Mouse (Mus musculus): ENCODE measurements at regions not wholly inside any gene's neighbourhood (a gene's known extent, or its start where the extent isn't known, plus 50 kb on each side); places are given as distances from the start of the nearest gene placed in this dataset.

- ATAC-seq (ENCODE audit: insufficient read depth, low FRiP score, low TSS enrichment) (no peak), DNase-seq (ENCODE audit: low spot score) (no peak)
- H3K27me3 ChIP-seq (ENCODE audit: control insufficient read depth, insufficient read depth, low read length), result no peaks in the 10 kb centered on the region
- no peaks in the 10 kb centered on the region for H3K9me3 ChIP-seq (ENCODE audit: control insufficient read depth, low read length)
- H3K9ac ChIP-seq (ENCODE audit: low read length), result no peak overlapping the region
- H3K36me3 ChIP-seq (ENCODE audit: control insufficient read depth, insufficient read depth, low read length), result no peaks in the 10 kb centered on the region
- no peak overlapping the region for H3K4me3 ChIP-seq (ENCODE audit: low read depth, low read length)
- no peak overlapping the region for H3K27ac ChIP-seq (ENCODE audit: low read depth, low read length)
- H3K4me1 ChIP-seq (ENCODE audit: control insufficient read depth, insufficient read depth, low read length), result no peaks in the 10 kb centered on the region
- no peak overlapping the region for H3K4me2 ChIP-seq (ENCODE audit: low read depth)
- WGBS, result 76% methylated on average over 1 of the region's 1 CpGs
Observed at GRCm38 (mm10) chr13:25978648-25979047, 708.3 kb upstream of the Nrsn1 start.

- Histone ChIP-seq H3K36me3 (ENCODE audit: control insufficient read depth, insufficient read depth, low read length) (no peaks in the 10 kb centered on the region), H3K4me1 (ENCODE audit: control insufficient read depth, insufficient read depth, low read length) (no peaks in the 10 kb centered on the region), H3K4me3 (ENCODE audit: low read depth, low read length) (no peak overlapping the region), H3K9me3 (ENCODE audit: control insufficient read depth, low read length) (no peaks in the 10 kb centered on the region), H3K27me3 (ENCODE audit: control insufficient read depth, insufficient read depth, low read length) (no peaks in the 10 kb centered on the region), H3K27ac (ENCODE audit: low read depth, low read length) (no peak overlapping the region), H3K9ac (ENCODE audit: low read length) (no peak overlapping the region), H3K4me2 (ENCODE audit: low read depth) (no peak overlapping the region)
- DNase-seq (ENCODE audit: low spot score) (no peak), ATAC-seq (ENCODE audit: insufficient read depth, low FRiP score, low TSS enrichment) (no peak)
Observed at GRCm38 (mm10) chr13:25958592-25958991, 688.3 kb upstream of the Nrsn1 start.

- no peak for ATAC-seq (ENCODE audit: insufficient read depth, low FRiP score, low TSS enrichment)
- Histone ChIP-seq H3K27ac (ENCODE audit: low read depth, low read length) (no peak overlapping the region), H3K36me3 (ENCODE audit: control insufficient read depth, insufficient read depth, low read length) (no peaks in the 10 kb centered on the region), H3K4me2 (ENCODE audit: low read depth) (no peak overlapping the region), H3K4me3 (ENCODE audit: low read depth, low read length) (no peak overlapping the region), H3K9me3 (ENCODE audit: control insufficient read depth, low read length) (no peaks in the 10 kb centered on the region), H3K27me3 (ENCODE audit: control insufficient read depth, insufficient read depth, low read length) (no peaks in the 10 kb centered on the region), H3K4me1 (ENCODE audit: control insufficient read depth, insufficient read depth, low read length) (no peaks in the 10 kb centered on the region), H3K9ac (ENCODE audit: low read length) (no peak overlapping the region)
- 86% methylated on average over 4 of the region's 4 CpGs for WGBS
- no peak for DNase-seq (ENCODE audit: low spot score)
Observed at GRCm38 (mm10) chr13:25958153-25958466, 687.8 kb upstream of the Nrsn1 start.

- no peaks in the 10 kb centered on the region for H3K27me3 ChIP-seq (ENCODE audit: control insufficient read depth, insufficient read depth, low read length)
- H3K4me1 ChIP-seq (ENCODE audit: control insufficient read depth, insufficient read depth, low read length), result no peaks in the 10 kb centered on the region
- H3K27ac ChIP-seq (ENCODE audit: low read depth, low read length), result no peak overlapping the region
- H3K4me2 ChIP-seq (ENCODE audit: low read depth), result no peak overlapping the region
- ATAC-seq (ENCODE audit: insufficient read depth, low FRiP score, low TSS enrichment) (no peak), DNase-seq (ENCODE audit: low spot score) (no peak)
- 78% methylated on average over 4 of the region's 4 CpGs for WGBS
- H3K9me3 ChIP-seq (ENCODE audit: control insufficient read depth, low read length), result no peaks in the 10 kb centered on the region
- no peaks in the 10 kb centered on the region for H3K36me3 ChIP-seq (ENCODE audit: control insufficient read depth, insufficient read depth, low read length)
- no peak overlapping the region for H3K9ac ChIP-seq (ENCODE audit: low read length)
- no peak overlapping the region for H3K4me3 ChIP-seq (ENCODE audit: low read depth, low read length)
Observed at GRCm38 (mm10) chr13:25957451-25958152, 687.3 kb upstream of the Nrsn1 start.

- Histone ChIP-seq H3K27me3 (ENCODE audit: control insufficient read depth, insufficient read depth, low read length) (no peaks in the 10 kb centered on the region), H3K27ac (ENCODE audit: low read depth, low read length) (no peak overlapping the region), H3K9me3 (ENCODE audit: control insufficient read depth, low read length) (no peaks in the 10 kb centered on the region), H3K36me3 (ENCODE audit: control insufficient read depth, insufficient read depth, low read length) (no peaks in the 10 kb centered on the region), H3K9ac (ENCODE audit: low read length) (no peak overlapping the region), H3K4me1 (ENCODE audit: control insufficient read depth, insufficient read depth, low read length) (peaks cover 7% of the 10 kb centered on the region), H3K4me3 (ENCODE audit: low read depth, low read length) (no peak overlapping the region), H3K4me2 (ENCODE audit: low read depth) (no peak overlapping the region)
- DNase-seq (ENCODE audit: low spot score) (no peak), ATAC-seq (ENCODE audit: insufficient read depth, low FRiP score, low TSS enrichment) (no peak)
- 82% methylated on average over 1 of the region's 1 CpGs for WGBS
Observed at GRCm38 (mm10) chr13:25937631-25938030, 667.3 kb upstream of the Nrsn1 start.

- ATAC-seq (ENCODE audit: insufficient read depth, low FRiP score, low TSS enrichment), result no peak
- WGBS, result 41% methylated on average over 3 of the region's 3 CpGs
- Histone ChIP-seq H3K9ac (ENCODE audit: low read length) (no peak overlapping the region), H3K27me3 (ENCODE audit: control insufficient read depth, insufficient read depth, low read length) (no peaks in the 10 kb centered on the region), H3K4me2 (ENCODE audit: low read depth) (no peak overlapping the region), H3K9me3 (ENCODE audit: control insufficient read depth, low read length) (no peaks in the 10 kb centered on the region), H3K27ac (ENCODE audit: low read depth, low read length) (peak overlapping the region; percentile 34; the same call in 1 of the 2 replicates), H3K4me1 (ENCODE audit: control insufficient read depth, insufficient read depth, low read length) (peaks cover 9% of the 10 kb centered on the region), H3K36me3 (ENCODE audit: control insufficient read depth, insufficient read depth, low read length) (no peaks in the 10 kb centered on the region), H3K4me3 (ENCODE audit: low read depth, low read length) (no peak overlapping the region)
- peak; percentile 13 for DNase-seq (ENCODE audit: low spot score)
Observed at GRCm38 (mm10) chr13:25933783-25934182, 663.5 kb upstream of the Nrsn1 start.

GRCm38 (mm10) chr13:25933246-25933645 is 662.9 kb upstream of the Nrsn1 start:
- no peaks in the 10 kb centered on the region for H3K27me3 ChIP-seq (ENCODE audit: control insufficient read depth, insufficient read depth, low read length)
- H3K9me3 ChIP-seq (ENCODE audit: control insufficient read depth, low read length), result no peaks in the 10 kb centered on the region
- no peak overlapping the region for H3K4me3 ChIP-seq (ENCODE audit: low read depth, low read length)
- no peak overlapping the region; the same call in 1 of the 2 replicates for H3K9ac ChIP-seq (ENCODE audit: low read length)
- 50% methylated on average over 3 of the region's 3 CpGs for WGBS
- peak; percentile 14 for DNase-seq (ENCODE audit: low spot score)
- no peak for ATAC-seq (ENCODE audit: insufficient read depth, low FRiP score, low TSS enrichment)
- peak overlapping the region; percentile 34; the same call in 1 of the 2 replicates for H3K27ac ChIP-seq (ENCODE audit: low read depth, low read length)
- no peak overlapping the region for H3K4me2 ChIP-seq (ENCODE audit: low read depth)
- peaks cover 9% of the 10 kb centered on the region for H3K4me1 ChIP-seq (ENCODE audit: control insufficient read depth, insufficient read depth, low read length)
- H3K36me3 ChIP-seq (ENCODE audit: control insufficient read depth, insufficient read depth, low read length), result no peaks in the 10 kb centered on the region

- ATAC-seq (ENCODE audit: insufficient read depth, low FRiP score, low TSS enrichment) (peak; percentile 85), DNase-seq (ENCODE audit: low spot score) (peak; percentile 76)
- H3K9ac ChIP-seq (ENCODE audit: low read length), result no peak overlapping the region
- no peaks in the 10 kb centered on the region for H3K36me3 ChIP-seq (ENCODE audit: control insufficient read depth, insufficient read depth, low read length)
- no peak overlapping the region for H3K27ac ChIP-seq (ENCODE audit: low read depth, low read length)
- H3K4me2 ChIP-seq (ENCODE audit: low read depth), result no peak overlapping the region
- no peak overlapping the region for H3K4me3 ChIP-seq (ENCODE audit: low read depth, low read length)
- H3K9me3 ChIP-seq (ENCODE audit: control insufficient read depth, low read length), result no peaks in the 10 kb centered on the region
- 0% methylated on average over 1 of the region's 1 CpGs for WGBS
- H3K4me1 ChIP-seq (ENCODE audit: control insufficient read depth, insufficient read depth, low read length), result peaks cover 9% of the 10 kb centered on the region
- no peaks in the 10 kb centered on the region for H3K27me3 ChIP-seq (ENCODE audit: control insufficient read depth, insufficient read depth, low read length)
Observed at GRCm38 (mm10) chr13:25932810-25933209, 662.5 kb upstream of the Nrsn1 start.

- Histone ChIP-seq H3K4me2 (ENCODE audit: low read depth) (no peak overlapping the region), H3K27ac (ENCODE audit: low read depth, low read length) (no peak overlapping the region), H3K27me3 (ENCODE audit: control insufficient read depth, insufficient read depth, low read length) (no peaks in the 10 kb centered on the region), H3K9me3 (ENCODE audit: control insufficient read depth, low read length) (no peaks in the 10 kb centered on the region), H3K36me3 (ENCODE audit: control insufficient read depth, insufficient read depth, low read length) (no peaks in the 10 kb centered on the region), H3K4me1 (ENCODE audit: control insufficient read depth, insufficient read depth, low read length) (peaks cover 9% of the 10 kb centered on the region), H3K4me3 (ENCODE audit: low read depth, low read length) (no peak overlapping the region), H3K9ac (ENCODE audit: low read length) (no peak overlapping the region)
- no peak for ATAC-seq (ENCODE audit: insufficient read depth, low FRiP score, low TSS enrichment)
- 78% methylated on average over 2 of the region's 2 CpGs for WGBS
- no peak for DNase-seq (ENCODE audit: low spot score)
Observed at GRCm38 (mm10) chr13:25932365-25932764, 662.1 kb upstream of the Nrsn1 start.
